Mouse (Mus musculus) left cerebral cortex, adult 8-10 months (tissue): Measurements from ENCODE around the gene Clint1. TPM values are rescaled to one million over a fixed set of nuclear protein-coding genes. Genes with fewer than 3 reads are reported as not detected.

ENCODE experiments used
- DNase-seq, 2 experiments: peaks; one replicate each; pipeline ENCODE4 v3.0.0; 2022; ENCODE audit warnings: low spot score in 2 of 2
- total RNA-seq, 4 experiments: library from RNA; stranded (reverse); gene quantifications; 2 replicates each; pipeline ENCODE4 v1.2.4; 2022

The Clint1 gene
- total RNA-seq, 4 experiments from 2014 or later = 47.4 to 51.5 (median 48.0) TPM

GRCm38 (mm10) chr11:45883270-45883931, 31.6 kb downstream of the Clint1 start:
- DNase-seq = no peak

- DNase-seq = no peak
Observed at GRCm38 (mm10) chr11:45884029-45884428, 32.2 kb downstream of the Clint1 start.

- DNase-seq = no peak
Observed at GRCm38 (mm10) chr11:45885606-45886230, 33.9 kb downstream of the Clint1 start.

- no peak for DNase-seq
Observed at GRCm38 (mm10) chr11:45886596-45886995, 34.7 kb downstream of the Clint1 start.

- no peak for DNase-seq
Observed at GRCm38 (mm10) chr11:45888471-45889030, 36.7 kb downstream of the Clint1 start.

GRCm38 (mm10) chr11:45889981-45890380, 38.1 kb downstream of the Clint1 start:
- no peak for DNase-seq

- no peak for DNase-seq
Observed at GRCm38 (mm10) chr11:45890423-45890822, 38.6 kb downstream of the Clint1 start.

GRCm38 (mm10) chr11:45892861-45893360, 41.1 kb downstream of the Clint1 start:
- no peak for DNase-seq

GRCm38 (mm10) chr11:45897392-45897791, 45.5 kb downstream of the Clint1 start:
- DNase-seq = no peak

GRCm38 (mm10) chr11:45900233-45901015, 48.6 kb downstream of the Clint1 start:
- DNase-seq = no peak

- no peak for DNase-seq
Observed at GRCm38 (mm10) chr11:45906109-45906786, 54.4 kb downstream of the Clint1 start.

- DNase-seq = no peak
Observed at GRCm38 (mm10) chr11:45907301-45907700, 55.5 kb downstream of the Clint1 start.

- DNase-seq = no peak
Observed at GRCm38 (mm10) chr11:45908070-45908469, 56.2 kb downstream of the Clint1 start.

- DNase-seq = no peak
Observed at GRCm38 (mm10) chr11:45908894-45909293, 57.0 kb downstream of the Clint1 start.

GRCm38 (mm10) chr11:45910701-45911100, 58.9 kb downstream of the Clint1 start:
- no peak for DNase-seq

- DNase-seq = no peak
Observed at GRCm38 (mm10) chr11:45916196-45916595, 64.3 kb downstream of the Clint1 start.

GRCm38 (mm10) chr11:45918018-45918417, 66.2 kb downstream of the Clint1 start:
- DNase-seq = no peak

GRCm38 (mm10) chr11:45918836-45919235, 67.0 kb downstream of the Clint1 start:
- no peak for DNase-seq

- DNase-seq = no peak
Observed at GRCm38 (mm10) chr11:45921026-45921425, 69.2 kb downstream of the Clint1 start.

- DNase-seq = no peak
Observed at GRCm38 (mm10) chr11:45921480-45921898, 69.6 kb downstream of the Clint1 start.

GRCm38 (mm10) chr11:45925436-45925835, 73.6 kb downstream of the Clint1 start:
- no peak for DNase-seq
